Mouse (Mus musculus) cortical plate, adult 2 months (tissue): ENCODE measurements at regions not wholly inside any gene's neighbourhood (a gene's known extent, or its start where the extent isn't known, plus 50 kb on each side); places are given as distances from the start of the nearest gene placed in this dataset.

Experiments used
- CTCF ChIP-seq: fragments of 200-500 bp; IDR thresholded peaks from 2 replicates; pipeline ENCODE4 v1.5.1; 2011; ENCODE audit warnings: mild to moderate bottlenecking, control low read depth, low read length; ENCODE audit not compliant: insufficient read depth; ENCODE audit errors: extremely low read depth
- POLR2A ChIP-seq: fragments of 200-500 bp; IDR thresholded peaks from 2 replicates; pipeline ENCODE4 v1.6.1; 2011; ENCODE audit warnings: mild to moderate bottlenecking, low read length, control low read depth; ENCODE audit not compliant: insufficient read depth; ENCODE audit errors: extremely low read depth

DNA sequence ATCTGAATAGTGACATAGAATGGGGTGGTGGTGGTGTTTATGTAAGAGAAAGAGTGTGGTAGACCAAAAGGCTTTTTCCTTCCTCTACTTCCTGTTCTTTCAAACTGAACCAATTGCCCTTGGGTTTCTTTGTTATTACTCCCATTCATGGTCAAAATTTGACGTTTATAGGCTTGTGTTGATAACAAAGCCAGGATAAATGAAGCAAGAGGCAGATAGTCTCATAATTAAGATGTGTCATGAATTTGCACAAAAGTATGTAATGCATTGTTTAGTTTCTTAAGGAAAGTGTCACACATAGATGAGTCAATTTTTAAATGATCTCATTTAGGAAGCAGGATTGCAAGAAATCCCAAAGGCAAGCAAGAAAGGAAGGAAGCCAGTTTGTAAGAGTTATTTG lies 73.9 kb upstream of the Rnd3 start:
- TF ChIP-seq CTCF: no peak
- TF ChIP-seq POLR2A: no peak
